Mouse (Mus musculus) adrenal gland, adult 8-10 months (tissue): Measurements from ENCODE around the gene Sdcbp2. TPM values are rescaled to one million over a fixed set of nuclear protein-coding genes. Genes with fewer than 3 reads are reported as not detected.

Experiments
- DNase-seq: peaks from one replicate; pipeline ENCODE4 v3.0.0; 2022
- total RNA-seq, 4 experiments: library from RNA; stranded (reverse); gene quantifications; 2 replicates each; pipeline ENCODE4 v1.2.4; 2022

Gene Sdcbp2
- 1 to 10 TPM; 1.1 to 1.8 (median 1.3) TPM for total RNA-seq

DNA sequence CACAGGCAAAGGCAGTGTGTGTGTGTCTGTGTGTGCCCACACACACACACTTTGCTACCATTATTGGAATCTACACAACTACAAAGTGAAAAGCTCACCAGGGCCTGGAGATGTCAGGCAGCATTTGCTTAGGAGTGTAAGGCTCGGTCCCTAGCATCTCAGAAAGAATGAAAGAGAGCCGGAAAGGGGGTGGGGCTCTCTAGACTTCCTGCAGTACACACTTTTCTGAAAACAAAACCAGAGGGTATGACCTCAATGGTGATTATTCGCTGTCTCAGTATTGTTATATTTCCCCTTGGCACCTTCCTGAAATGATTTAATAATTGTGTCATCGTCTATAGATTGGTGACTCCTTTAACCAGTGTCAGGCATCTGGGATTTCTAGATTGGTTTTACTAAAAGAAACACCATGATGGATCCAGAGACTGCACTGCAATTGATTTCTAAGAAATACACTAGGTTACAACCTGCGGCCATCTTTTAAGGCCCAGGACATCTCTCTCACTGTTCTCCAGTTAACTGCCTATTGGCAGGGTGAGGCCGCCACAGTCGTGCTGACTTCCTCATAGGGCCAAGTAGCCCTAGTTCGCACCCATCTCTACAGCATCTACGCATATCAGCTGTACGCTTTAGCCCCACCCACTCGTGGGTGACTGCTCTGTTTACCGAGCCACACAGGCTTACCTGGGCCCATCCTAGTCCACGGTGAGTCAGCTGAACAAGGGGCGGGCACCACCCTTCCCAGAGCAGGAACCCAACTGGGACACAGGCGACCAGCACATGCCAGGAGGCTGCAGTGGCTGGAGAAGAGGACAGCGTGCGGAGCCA is at the start of gene Sdcbp2:
TSS of gene Sdcbp2 (plus strand) at position 750 of the 828 bp plus-strand sequence.
- DNase-seq = no peak

DNA sequence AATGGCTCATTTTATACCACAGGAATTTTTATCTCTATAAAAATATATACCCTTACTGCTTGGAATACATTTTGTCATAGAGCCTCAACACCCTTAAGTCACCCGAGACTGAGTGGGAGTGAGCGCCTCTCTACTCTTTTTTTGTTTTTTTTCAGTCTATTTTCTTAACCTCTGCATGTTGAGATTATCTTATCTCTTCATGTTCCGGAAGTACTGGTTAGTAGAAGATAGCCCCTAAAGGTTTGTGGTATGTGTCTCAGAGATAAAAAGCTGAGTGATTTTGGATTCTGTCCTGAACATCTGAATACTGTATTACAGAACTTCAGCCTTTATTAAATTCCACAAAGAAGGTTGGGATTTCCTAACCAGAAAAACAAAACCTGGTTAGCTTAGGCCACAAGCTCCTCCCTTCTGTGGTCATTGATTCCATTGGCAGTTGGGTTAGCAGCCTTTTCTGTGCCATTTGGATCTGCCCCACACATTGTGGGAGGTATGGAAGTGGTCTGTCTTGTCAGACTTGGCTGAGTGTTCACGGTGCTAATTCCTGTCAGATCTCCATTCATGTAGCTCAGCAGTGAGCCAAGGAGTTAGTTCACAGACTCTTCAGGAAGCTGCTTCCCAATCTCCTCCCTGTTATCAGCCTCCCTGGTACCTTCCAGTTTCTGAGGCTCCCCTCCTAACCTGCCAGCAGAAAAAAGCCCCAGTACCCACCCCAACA is 47.9 kb upstream of the Sdcbp2 start:
- DNase-seq = no peak

DNA sequence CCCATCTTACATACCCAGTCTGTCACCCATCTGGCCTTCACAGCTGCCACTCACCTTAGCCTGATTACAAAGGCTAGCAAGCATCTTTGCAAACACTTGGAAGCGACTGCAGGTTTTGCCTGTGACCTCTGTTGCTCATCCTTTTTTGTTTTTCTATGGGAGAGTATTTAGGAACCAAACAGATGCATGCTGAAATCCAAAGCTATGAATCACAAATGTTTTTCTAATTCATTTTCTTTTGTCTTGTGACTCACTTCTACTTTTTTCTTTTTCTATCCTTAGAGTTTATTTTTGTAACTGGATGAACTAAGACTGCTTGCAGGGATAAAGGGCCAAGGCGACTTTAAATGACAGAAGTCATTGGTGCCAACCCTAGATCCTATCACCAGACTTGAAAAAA is 46.9 kb upstream of the Sdcbp2 start:
- DNase-seq = no peak

GRCm38 (mm10) chr2:151528066-151528465 is 44.4 kb upstream of the Sdcbp2 start:
- no peak for DNase-seq

- DNase-seq = no peak
Observed at GRCm38 (mm10) chr2:151529169-151529568, 43.3 kb upstream of the Sdcbp2 start.

- DNase-seq = no peak
Observed at GRCm38 (mm10) chr2:151530378-151531230, 41.8 kb upstream of the Sdcbp2 start.

DNA sequence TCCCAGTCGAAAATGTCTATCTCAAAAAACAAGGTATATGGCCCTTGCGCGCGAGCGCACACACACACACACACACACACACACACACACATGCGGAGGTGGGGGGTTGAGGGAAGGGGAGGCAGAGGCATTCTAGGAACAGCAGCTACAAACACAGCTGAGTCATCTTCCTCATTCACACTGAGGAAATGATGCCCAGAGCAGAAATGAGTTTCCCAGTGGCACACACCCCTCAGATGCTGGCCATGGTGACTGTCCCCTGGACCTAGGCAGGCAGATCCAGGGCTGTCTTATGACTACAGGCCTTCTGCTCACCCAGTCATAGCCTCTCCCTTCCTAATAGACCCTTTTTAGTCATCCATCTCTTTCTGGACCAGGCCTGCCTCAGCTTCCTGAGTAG is 38.8 kb upstream of the Sdcbp2 start:
- no peak for DNase-seq

- DNase-seq = no peak
Observed at GRCm38 (mm10) chr2:151535961-151536617, 36.3 kb upstream of the Sdcbp2 start.

GRCm38 (mm10) chr2:151536618-151536974 is 35.8 kb upstream of the Sdcbp2 start:
- peak; percentile 29 for DNase-seq

DNA sequence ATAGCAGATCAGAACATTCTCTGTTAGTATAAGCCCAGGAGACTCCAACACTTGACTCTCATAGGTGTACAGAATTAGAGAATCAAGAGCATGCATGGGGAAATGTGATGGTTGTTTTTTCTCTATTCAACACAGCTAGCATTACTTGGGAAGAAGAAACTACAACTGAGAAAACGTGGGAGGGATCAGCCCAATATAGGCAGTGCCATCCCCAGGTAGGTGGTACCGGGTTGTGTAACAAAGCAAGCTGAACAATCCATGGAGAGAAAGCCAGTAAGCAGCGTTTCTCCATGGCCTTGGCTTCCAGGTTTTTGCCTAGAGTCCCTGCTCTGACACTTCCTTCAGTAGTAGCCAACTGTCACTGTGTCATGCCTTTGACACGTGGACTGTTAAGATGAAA is 33.8 kb upstream of the Sdcbp2 start:
- no peak for DNase-seq

DNA sequence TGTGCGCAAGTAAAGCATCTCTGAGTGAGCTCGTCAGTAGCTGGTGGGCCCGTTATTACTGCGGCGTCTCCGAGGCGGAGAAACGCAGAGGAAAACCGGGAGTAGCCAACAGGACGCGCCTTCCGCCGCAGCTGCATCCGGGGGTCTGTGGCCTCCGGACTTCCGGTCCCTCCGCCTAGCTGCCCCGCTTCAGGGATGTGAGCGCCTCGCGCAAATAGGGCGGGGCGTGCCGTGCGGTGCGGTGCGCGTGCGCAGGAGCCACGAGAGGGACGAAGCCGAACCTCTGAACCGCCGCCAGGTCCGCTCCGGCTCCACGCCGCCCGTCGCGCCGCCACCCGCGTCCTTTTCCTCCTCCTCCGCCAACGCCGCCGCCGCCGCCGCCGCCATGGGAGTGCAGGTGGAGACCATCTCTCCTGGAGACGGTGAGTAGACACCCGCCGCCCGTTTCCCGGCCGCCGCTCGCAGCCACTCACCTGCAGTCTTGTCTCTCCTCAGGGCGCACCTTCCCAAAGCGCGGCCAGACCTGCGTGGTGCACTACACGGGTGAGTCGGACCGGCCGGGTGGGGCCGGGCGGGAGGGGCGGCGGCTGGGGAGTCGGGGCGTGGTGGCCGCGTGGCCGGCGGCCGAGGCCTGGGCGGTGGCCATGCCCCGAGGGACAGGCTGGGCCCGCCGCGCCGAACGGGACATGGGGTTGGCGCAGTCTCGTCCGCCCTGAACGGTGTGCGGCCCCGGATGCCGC is 29.9 kb upstream of the Sdcbp2 start, which contains the start of gene Fkbp1a:
TSS of gene Fkbp1a (plus strand) at position 161 of the 740 bp plus-strand sequence.
- DNase-seq = peak; percentile 96

GRCm38 (mm10) chr2:151543063-151543895 is 29.1 kb upstream of the Sdcbp2 start:
- DNase-seq = no peak

- DNase-seq = no peak
Observed at GRCm38 (mm10) chr2:151544673-151545072, 27.7 kb upstream of the Sdcbp2 start.

- no peak for DNase-seq
Observed at GRCm38 (mm10) chr2:151546571-151546970, 25.9 kb upstream of the Sdcbp2 start.

DNA sequence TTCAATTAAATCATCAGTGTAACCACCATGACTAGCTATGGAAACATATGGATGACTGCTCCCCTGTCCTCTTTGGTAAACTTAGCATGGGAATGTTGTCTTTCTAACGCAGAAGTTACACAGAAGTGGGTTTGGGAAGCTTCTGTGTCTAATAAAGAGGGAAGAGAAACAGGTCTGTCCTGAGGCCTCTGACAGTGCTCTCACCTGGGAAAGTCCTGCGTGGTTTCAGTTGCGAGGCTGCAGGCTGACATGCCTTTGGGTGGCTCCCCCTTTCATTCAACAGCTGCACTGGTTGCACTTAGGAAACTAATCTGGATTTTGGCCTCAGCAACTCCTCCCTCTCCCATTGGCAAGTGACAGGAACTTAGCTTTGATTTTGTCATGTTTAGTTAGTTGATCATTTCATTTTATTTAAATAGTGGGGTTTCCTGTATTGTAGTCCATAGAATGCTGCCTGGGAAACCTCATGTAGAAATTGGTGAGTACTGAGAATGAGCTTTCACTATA is 22.8 kb upstream of the Sdcbp2 start:
- DNase-seq = no peak

- DNase-seq = no peak
Observed at GRCm38 (mm10) chr2:151562930-151563921, 9.2 kb upstream of the Sdcbp2 start.

GRCm38 (mm10) chr2:151564006-151564405 is 8.4 kb upstream of the Sdcbp2 start:
- no peak for DNase-seq

GRCm38 (mm10) chr2:151564986-151565385 is 7.4 kb upstream of the Sdcbp2 start:
- DNase-seq = peak; percentile 33

- DNase-seq = peak; percentile 36
Observed at GRCm38 (mm10) chr2:151566856-151567255, 5.6 kb upstream of the Sdcbp2 start.
